Mouse (Mus musculus) hindbrain, postnatal 0 days (tissue): ENCODE measurements around the gene Synrg. TPM values are rescaled to one million over a fixed set of nuclear protein-coding genes. Genes with fewer than 3 reads are reported as not detected.

Source experiments
- ATAC-seq: fragments of 200-750 bp; cut with Nextera tagmentation; 2 replicates; pipeline ENCODE4 v1.8.0; 2017; ENCODE audit warnings: mild to moderate bottlenecking, moderate TSS enrichment, moderate library complexity
- DNase-seq: peaks from one replicate; pipeline ENCODE4 v3.0.0-alpha.2; 2015; ENCODE audit warnings: low spot score
- H3K27ac ChIP-seq: fragments of 300-500 bp; sonication (generic); 2 replicates; pipeline ENCODE4 v1.5.1; 2014; ENCODE audit warnings: mild to moderate bottlenecking
- H3K27me3 ChIP-seq: fragments of 300-500 bp; sonication (generic); 2 replicates; pipeline ENCODE4 v1.6.1; 2014; ENCODE audit warnings: low read length, mixed read lengths; ENCODE audit not compliant: insufficient read depth
- H3K36me3 ChIP-seq: fragments of 300-500 bp; sonication (generic); 2 replicates; pipeline ENCODE4 v1.6.1; 2014; ENCODE audit warnings: low read length, mixed read lengths; ENCODE audit not compliant: insufficient read depth
- H3K4me1 ChIP-seq: fragments of 300-500 bp; sonication (generic); 2 replicates; pipeline ENCODE4 v1.6.1; 2014; ENCODE audit warnings: antibody characterized with exemption, low read length, mixed read lengths; ENCODE audit not compliant: insufficient read depth
- H3K4me2 ChIP-seq: fragments of 300-500 bp; sonication (generic); 2 replicates; pipeline ENCODE4 v1.6.1; 2014; ENCODE audit warnings: low read depth, mild to moderate bottlenecking, low read length, moderate library complexity, mixed read lengths
- H3K4me3 ChIP-seq: fragments of 300-500 bp; sonication (generic); 2 replicates; pipeline ENCODE4 v1.5.1; 2014; ENCODE audit warnings: low read length
- H3K9ac ChIP-seq: fragments of 300-500 bp; sonication (generic); replicated peaks from 2 replicates; pipeline ENCODE4 v1.6.1; 2014; ENCODE audit warnings: mild to moderate bottlenecking, low read length, moderate library complexity, mixed read lengths
- H3K9me3 ChIP-seq: fragments of 300-500 bp; sonication (generic); 2 replicates; pipeline ENCODE4 v1.6.1; 2016; ENCODE audit warnings: low read length, mixed read lengths
- CTCF ChIP-seq: IDR thresholded peaks from 2 replicates; pipeline ENCODE4 v1.5.1; 2016; ENCODE audit warnings: antibody characterized with exemption, control low read depth, low read depth
- WGBS: fragments of 180-500 bp; shearing (Covaris S2); extraction: QIAGEN DNeasy Blood & Tissue Kit; methylation state at CpG from one replicate; pipeline ENCODE4 v1.1.7; 2014; 5-methylcytosine and 5-hydroxymethylcytosine counted together
- polyA plus RNA-seq: library from polyadenylated mRNA; unstranded; fragments of >200 nt; fragmentation: Nextera tagmentation; extraction: Ambion mirVana; gene quantifications from 2 replicates; pipeline ENCODE4 v1.2.1, GENCODE M21; 2015
- total RNA-seq: library from RNA; depleted of rRNA; stranded (reverse); fragments of >200 nt; gene quantifications from 2 replicates; pipeline ENCODE4 v1.2.3, GENCODE M21; 2014; rRNA removed

Gene Synrg
- total RNA-seq (26.8 and 29.2 TPM in 2 replicates), polyA plus RNA-seq (14.5 and 15.0 TPM in 2 replicates)

GRCm38 (mm10) chr11:83963991-83964921, at the start of gene Synrg:
Synrg (plus strand) TSS chr11:83964428.
- DNase-seq (peak; percentile 95), ATAC-seq (peak; percentile 98)
- 2% methylated on average over 54 of the region's 76 CpGs for WGBS
- no peak for TF ChIP-seq CTCF
- H3K27me3 ChIP-seq, result no peaks in the 10 kb centered on the region
- H3K4me1 ChIP-seq, result peaks cover 9% of the 10 kb centered on the region
- no peaks in the 10 kb centered on the region for H3K9me3 ChIP-seq
- H3K27ac ChIP-seq, result peak within 1 kb of the TSS; percentile 92
- peaks cover 15% of the 10 kb centered on the region; the same call in 1 of the 2 replicates for H3K36me3 ChIP-seq
- H3K4me3 ChIP-seq, result peak within 1 kb of the TSS; percentile 65
- H3K4me2 ChIP-seq, result peak within 1 kb of the TSS; percentile 65
- H3K9ac ChIP-seq, result peak within 1 kb of the TSS; percentile 78

- no peak overlapping the region for H3K4me2 ChIP-seq
- TF ChIP-seq CTCF, result no peak
- H3K36me3 ChIP-seq, result no peaks in the 10 kb centered on the region
- ATAC-seq (no peak), DNase-seq (no peak)
- whole genome bisulfite sequencing, result 80% methylated on average over 4 of the region's 4 CpGs
- no peaks in the 10 kb centered on the region for H3K4me1 ChIP-seq
- H3K4me3 ChIP-seq, result no peak overlapping the region
- H3K27ac ChIP-seq, result no peak overlapping the region
- H3K9ac ChIP-seq, result no peak overlapping the region
- no peaks in the 10 kb centered on the region for H3K27me3 ChIP-seq
- H3K9me3 ChIP-seq, result no peaks in the 10 kb centered on the region
Measured at GRCm38 (mm10) chr11:83914501-83914900, 49.7 kb upstream of the Synrg start.

GRCm38 (mm10) chr11:83922600-83922999, 41.6 kb upstream of the Synrg start:
- no peak for TF ChIP-seq CTCF
- H3K4me3 ChIP-seq, result no peak overlapping the region
- no peaks in the 10 kb centered on the region for H3K9me3 ChIP-seq
- ATAC-seq (no peak), DNase-seq (no peak)
- 78% methylated on average over 2 of the region's 2 CpGs for WGBS
- no peaks in the 10 kb centered on the region for H3K27me3 ChIP-seq
- H3K27ac ChIP-seq, result no peak overlapping the region
- no peak overlapping the region for H3K4me2 ChIP-seq
- no peak overlapping the region for H3K9ac ChIP-seq
- H3K4me1 ChIP-seq, result no peaks in the 10 kb centered on the region
- H3K36me3 ChIP-seq, result no peaks in the 10 kb centered on the region

- TF ChIP-seq CTCF, result peak; percentile 61
- no peaks in the 10 kb centered on the region for H3K9me3 ChIP-seq
- H3K27ac ChIP-seq, result no peak overlapping the region
- H3K4me1 ChIP-seq, result no peaks in the 10 kb centered on the region
- H3K27me3 ChIP-seq, result no peaks in the 10 kb centered on the region
- WGBS, result 57% methylated on average over 3 of the region's 3 CpGs
- DNase-seq (no peak), ATAC-seq (no peak)
- H3K4me2 ChIP-seq, result no peak overlapping the region
- H3K4me3 ChIP-seq, result no peak overlapping the region
- no peaks in the 10 kb centered on the region for H3K36me3 ChIP-seq
- H3K9ac ChIP-seq, result no peak overlapping the region
Measured at GRCm38 (mm10) chr11:83927097-83927496, 37.1 kb upstream of the Synrg start.

DNA sequence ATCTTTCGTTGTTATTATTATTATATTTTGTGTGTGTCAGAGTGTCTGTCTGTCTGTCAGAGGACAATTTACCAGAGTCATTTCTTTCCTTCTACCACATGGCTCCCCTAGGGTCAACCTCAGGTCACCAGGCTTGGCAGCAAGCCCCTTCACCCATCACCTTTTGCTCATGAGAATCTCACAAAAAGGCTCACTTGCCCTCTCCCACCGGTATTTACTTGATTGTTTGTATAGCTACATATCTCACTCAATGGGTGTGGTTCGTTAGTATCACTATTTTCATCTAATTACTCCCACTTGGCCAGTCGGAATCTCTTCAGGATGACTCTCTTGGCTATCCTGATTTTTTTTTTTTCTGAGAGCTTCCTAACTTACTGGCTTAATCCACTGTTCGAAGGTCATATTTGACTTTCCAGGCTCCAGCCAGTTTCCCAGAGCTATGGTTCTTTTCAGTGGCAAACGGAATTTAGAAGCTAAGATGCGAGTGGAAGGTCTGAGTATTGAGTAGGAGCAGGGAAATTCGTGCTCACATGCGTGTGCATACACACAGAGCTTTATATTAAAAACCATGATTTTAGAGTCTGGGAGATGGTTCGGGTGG, 31.6 kb upstream of the Synrg start:
- DNase-seq, result no peak
- no peaks in the 10 kb centered on the region for H3K4me1 ChIP-seq
- no peak overlapping the region for H3K27ac ChIP-seq
- 81% methylated on average over 10 of the region's 10 CpGs for WGBS
- ATAC-seq, result no peak
- no peak overlapping the region for H3K4me3 ChIP-seq
- no peaks in the 10 kb centered on the region for H3K36me3 ChIP-seq
- H3K4me2 ChIP-seq, result no peak overlapping the region
- H3K9ac ChIP-seq, result no peak overlapping the region
- H3K27me3 ChIP-seq, result no peaks in the 10 kb centered on the region
- no peak for TF ChIP-seq CTCF
- no peaks in the 10 kb centered on the region for H3K9me3 ChIP-seq

GRCm38 (mm10) chr11:83933376-83933775, 30.9 kb upstream of the Synrg start:
- Histone ChIP-seq H3K36me3 (no peaks in the 10 kb centered on the region), H3K4me2 (no peak overlapping the region), H3K9me3 (no peaks in the 10 kb centered on the region), H3K4me3 (no peak overlapping the region), H3K27ac (no peak overlapping the region), H3K4me1 (no peaks in the 10 kb centered on the region), H3K27me3 (no peaks in the 10 kb centered on the region), H3K9ac (no peak overlapping the region)
- no peak for TF ChIP-seq CTCF
- DNase-seq (no peak), ATAC-seq (no peak)
- 86% methylated on average over 4 of the region's 4 CpGs for WGBS
